Mouse (Mus musculus): ENCODE results near the gene Rnpep. TPM values are rescaled to one million over a fixed set of nuclear protein-coding genes. Genes with fewer than 3 reads are reported as not detected.

Rnpep gene
- polyA plus RNA-seq (2016; fragmentation: Nextera tagmentation; extraction: Ambion mirVana) = 97.1 and 100 TPM in 2 replicates

DNA sequence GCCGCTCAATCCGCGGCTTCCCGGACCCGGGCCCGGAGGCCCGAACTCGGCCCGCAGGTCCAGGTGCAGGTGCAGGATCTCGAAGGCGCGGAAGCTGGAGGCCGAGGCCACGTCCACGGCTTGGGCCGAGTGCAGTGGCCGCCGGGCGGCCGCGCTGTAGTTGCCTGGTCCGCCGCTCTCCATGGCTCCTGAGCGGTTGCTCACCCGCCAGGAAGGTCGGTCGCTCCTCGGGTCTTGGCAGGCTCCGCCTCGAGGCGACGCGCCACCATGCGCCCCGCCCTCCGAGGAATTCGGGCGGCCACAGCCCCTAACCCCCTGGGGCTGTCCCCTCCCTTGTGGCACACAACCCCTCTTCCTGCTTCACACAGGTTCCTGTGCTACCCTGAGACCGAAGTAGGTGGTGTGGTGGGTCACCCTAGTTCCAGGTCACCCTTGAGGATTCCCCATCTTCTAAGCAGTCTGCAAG is at the start of gene Rnpep:
Gene Rnpep, minus strand, starts transcription at position 259 of the 466 bp plus-strand sequence.
- H3K27ac ChIP-seq (replicated peaks) = peak within 1 kb of the TSS; percentile 95
- H3K4me1 ChIP-seq = peaks cover 20% of the 10 kb centered on the region
- H3K9me3 ChIP-seq = no peaks in the 10 kb centered on the region
- no peaks in the 10 kb centered on the region for H3K27me3 ChIP-seq (replicated peaks; ENCODE audit: low read depth, poor library complexity, severe bottlenecking)
- WGBS = under 1% methylated on average over 39 of the region's 39 CpGs
- peak; percentile 85 for DNase-seq (ENCODE audit: low spot score)
- H3K4me3 ChIP-seq = peak within 1 kb of the TSS; percentile 85
- peaks cover 25% of the 10 kb centered on the region for H3K36me3 ChIP-seq (replicated peaks)

DNA sequence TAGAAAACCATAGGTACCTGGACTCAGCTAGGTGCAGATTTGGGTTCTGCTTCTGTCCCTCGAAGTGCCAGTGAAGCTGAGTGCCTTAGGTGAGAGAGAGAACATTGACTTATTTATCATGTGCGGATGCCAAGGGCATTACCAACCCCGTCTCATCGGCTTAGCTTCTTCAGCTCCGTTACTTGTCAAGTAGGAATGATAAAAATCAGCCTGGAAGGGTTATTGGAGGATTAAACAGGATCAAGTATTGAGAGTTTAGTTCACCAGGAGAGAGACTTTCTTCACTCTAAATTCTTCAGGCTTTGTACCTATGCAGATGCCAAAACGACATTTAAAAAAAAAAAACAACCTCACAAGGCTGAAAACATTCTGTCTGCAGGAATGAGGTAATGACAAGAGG is 46.7 kb upstream of the Rnpep start:
- WGBS = 84% methylated on average over 6 of the region's 6 CpGs
- no peaks in the 10 kb centered on the region for H3K36me3 ChIP-seq (replicated peaks)
- H3K9me3 ChIP-seq = no peaks in the 10 kb centered on the region
- peaks cover 30% of the 10 kb centered on the region for H3K4me1 ChIP-seq
- DNase-seq (ENCODE audit: low spot score) = no peak
- H3K27me3 ChIP-seq (replicated peaks; ENCODE audit: low read depth, poor library complexity, severe bottlenecking) = no peaks in the 10 kb centered on the region; the same call in 1 of the 2 replicates
- no peak overlapping the region for H3K4me3 ChIP-seq
- no peak overlapping the region for H3K27ac ChIP-seq (replicated peaks)

DNA sequence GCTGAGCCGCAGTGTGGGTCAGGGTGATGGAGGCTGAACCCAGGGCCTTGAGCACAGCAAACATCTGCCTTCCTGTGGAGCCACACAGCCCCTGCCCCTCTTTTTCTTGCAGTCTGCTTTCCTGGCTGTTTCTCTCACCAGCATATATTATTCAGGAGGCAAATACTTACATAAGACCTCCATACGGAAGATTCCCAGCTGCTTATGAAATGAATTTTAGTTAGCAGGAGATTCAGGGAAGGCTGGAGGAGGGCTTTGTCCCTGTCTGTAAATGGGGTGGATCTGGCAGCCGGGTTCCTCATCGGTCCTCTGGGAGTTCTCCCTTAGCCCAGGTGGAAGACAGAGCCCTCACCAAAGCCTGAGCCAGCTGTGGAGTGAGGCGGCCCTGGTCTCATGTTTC is 44.5 kb upstream of the Rnpep start:
- H3K4me1 ChIP-seq = peaks cover 49% of the 10 kb centered on the region
- 63% methylated on average over 5 of the region's 5 CpGs for WGBS
- H3K4me3 ChIP-seq = no peak overlapping the region
- no peaks in the 10 kb centered on the region for H3K36me3 ChIP-seq (replicated peaks)
- H3K27ac ChIP-seq (replicated peaks) = no peak overlapping the region
- H3K9me3 ChIP-seq = no peaks in the 10 kb centered on the region
- DNase-seq (ENCODE audit: low spot score) = no peak
- H3K27me3 ChIP-seq (replicated peaks; ENCODE audit: low read depth, poor library complexity, severe bottlenecking) = peaks cover 5% of the 10 kb centered on the region; the same call in 1 of the 2 replicates

DNA sequence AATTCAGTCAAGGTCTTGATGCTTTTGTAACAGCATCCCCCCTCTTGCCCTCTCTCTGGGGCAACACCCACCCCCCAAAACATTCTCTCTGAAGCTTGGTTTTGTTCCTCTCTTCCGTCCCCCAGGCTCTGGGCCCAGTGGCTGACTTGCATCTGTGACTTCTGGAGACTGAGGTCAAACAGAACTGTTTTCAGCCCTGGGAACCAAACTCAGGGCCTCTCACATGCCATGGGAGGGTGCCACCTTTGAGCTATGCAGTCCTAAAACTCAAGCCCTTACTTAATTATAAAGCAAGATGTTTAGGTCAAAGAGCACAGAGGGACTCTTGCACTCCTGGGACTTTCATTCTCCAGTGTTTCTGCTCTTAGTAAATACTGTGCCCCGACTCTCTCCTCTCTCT is 42.0 kb upstream of the Rnpep start:
- Histone ChIP-seq H3K27ac (replicated peaks) (no peak overlapping the region), H3K4me3 (no peak overlapping the region), H3K9me3 (no peaks in the 10 kb centered on the region), H3K4me1 (peaks cover 44% of the 10 kb centered on the region), H3K27me3 (replicated peaks; ENCODE audit: low read depth, poor library complexity, severe bottlenecking) (peaks cover 16% of the 10 kb centered on the region; the same call in 1 of the 2 replicates), H3K36me3 (replicated peaks) (no peaks in the 10 kb centered on the region)
- WGBS = 78% methylated on average over 2 of the region's 2 CpGs
- DNase-seq (ENCODE audit: low spot score) = no peak

DNA sequence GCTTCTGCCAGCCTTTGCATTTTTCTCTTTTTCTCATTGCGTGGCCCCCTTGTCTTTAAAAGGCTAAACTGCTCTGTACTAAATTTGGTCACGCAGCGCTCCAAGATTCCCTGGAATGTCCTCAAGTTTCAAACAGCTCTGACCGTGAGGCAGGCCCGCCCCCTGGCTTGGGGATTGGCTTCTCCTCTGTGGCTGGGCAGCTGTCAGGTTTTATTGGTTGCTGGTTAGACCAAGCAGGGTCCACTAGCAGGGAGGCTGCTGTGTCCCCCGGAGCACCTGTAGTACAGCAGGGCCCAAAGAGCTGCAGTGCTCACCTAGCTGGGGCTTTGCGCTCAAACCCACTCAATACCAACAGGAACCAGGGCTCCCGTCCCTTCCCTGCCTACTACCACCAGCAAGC is 40.7 kb upstream of the Rnpep start, which contains the start of gene Lmod1:
Gene Lmod1, plus strand, starts transcription at position 237 of the 400 bp plus-strand sequence.
- DNase-seq (ENCODE audit: low spot score) = peak; percentile 88
- H3K27me3 ChIP-seq (replicated peaks; ENCODE audit: low read depth, poor library complexity, severe bottlenecking) = peaks cover 16% of the 10 kb centered on the region; the same call in 1 of the 2 replicates
- no peaks in the 10 kb centered on the region for H3K36me3 ChIP-seq (replicated peaks)
- H3K4me1 ChIP-seq = peaks cover 33% of the 10 kb centered on the region
- H3K4me3 ChIP-seq = peak within 1 kb of the TSS; percentile 33
- peak within 1 kb of the TSS; percentile 65 for H3K27ac ChIP-seq (replicated peaks)
- 13% methylated on average over 8 of the region's 8 CpGs for WGBS
- H3K9me3 ChIP-seq = no peaks in the 10 kb centered on the region

DNA sequence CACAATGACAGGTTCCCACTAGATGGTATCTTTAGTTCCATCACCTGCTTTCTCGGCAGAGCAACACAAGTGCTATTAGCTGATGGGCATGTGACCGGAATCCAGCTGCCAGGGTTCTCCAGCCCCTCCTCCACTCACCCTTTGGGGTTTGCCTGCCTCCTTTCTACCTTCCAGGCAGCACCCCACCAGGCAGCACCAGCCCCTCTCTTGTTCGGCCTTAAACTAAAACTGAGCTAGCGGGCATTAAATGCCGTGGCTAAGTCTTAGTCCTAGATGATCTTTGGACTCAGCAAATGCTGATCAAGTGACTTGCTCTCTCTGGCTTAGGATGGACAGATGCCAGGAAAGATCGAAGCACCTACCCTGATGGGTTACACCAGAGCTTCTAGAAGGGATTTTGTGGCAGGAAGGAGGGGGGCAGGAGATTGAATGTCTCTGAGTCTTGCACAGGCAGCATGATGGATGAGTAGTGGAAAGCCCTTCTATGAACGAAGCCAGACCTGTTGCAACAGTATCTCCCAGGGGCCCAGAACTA is 39.5 kb upstream of the Rnpep start:
- no peak for DNase-seq (ENCODE audit: low spot score)
- Histone ChIP-seq H3K9me3 (no peaks in the 10 kb centered on the region), H3K36me3 (replicated peaks) (no peaks in the 10 kb centered on the region), H3K4me3 (no peak overlapping the region), H3K27me3 (replicated peaks; ENCODE audit: low read depth, poor library complexity, severe bottlenecking) (peaks cover 16% of the 10 kb centered on the region; the same call in 1 of the 2 replicates), H3K4me1 (peaks cover 27% of the 10 kb centered on the region), H3K27ac (replicated peaks) (peak overlapping the region; percentile 65)
- 82% methylated on average over 7 of the region's 7 CpGs for WGBS

DNA sequence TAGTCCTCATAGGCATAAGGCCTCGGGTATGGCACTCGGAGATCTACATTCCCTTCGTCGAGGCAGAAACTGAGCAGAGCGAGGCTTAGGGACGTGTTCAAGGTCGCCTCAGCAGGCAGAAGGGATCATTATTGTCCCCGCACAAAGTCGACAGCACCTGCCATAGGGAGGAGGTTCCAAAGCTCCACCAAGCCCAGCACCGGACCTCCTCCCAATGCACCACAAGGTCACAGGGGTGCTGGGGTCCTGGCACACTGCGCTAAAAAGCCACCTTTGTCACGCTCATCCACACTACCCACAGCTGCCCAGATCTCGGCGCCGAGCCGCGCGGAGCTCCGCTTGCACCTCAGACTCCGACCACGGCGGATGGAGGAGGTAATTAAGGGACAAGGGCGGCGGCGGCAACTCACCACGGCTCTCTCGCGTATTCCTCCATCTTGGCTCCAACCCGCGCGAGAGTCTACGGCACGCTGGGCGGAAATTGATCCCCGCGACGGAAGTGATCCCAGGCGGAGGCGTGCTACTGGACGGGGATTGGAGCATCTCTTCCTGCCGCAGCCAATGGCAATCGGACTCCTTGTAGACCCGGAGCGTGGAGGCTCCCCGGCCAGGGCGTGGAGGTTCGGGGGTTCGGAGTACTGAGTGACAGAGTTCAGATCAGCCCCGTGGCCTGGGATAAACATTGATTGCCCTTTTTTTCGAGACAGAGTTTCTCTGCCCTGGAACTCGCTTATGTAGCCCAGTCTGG is 29.6 kb upstream of the Rnpep start, which contains the start of gene Timm17a:
Gene Timm17a, minus strand, starts transcription at position 495 of the 748 bp plus-strand sequence.
- Histone ChIP-seq H3K4me1 (peaks cover 21% of the 10 kb centered on the region), H3K36me3 (replicated peaks) (peaks cover 19% of the 10 kb centered on the region), H3K27ac (replicated peaks) (peak within 1 kb of the TSS; percentile 98), H3K4me3 (peak within 1 kb of the TSS; percentile 96), H3K27me3 (replicated peaks; ENCODE audit: low read depth, poor library complexity, severe bottlenecking) (no peaks in the 10 kb centered on the region), H3K9me3 (no peaks in the 10 kb centered on the region)
- WGBS = under 1% methylated on average over 51 of the region's 51 CpGs
- peak; percentile 96 for DNase-seq (ENCODE audit: low spot score)

DNA sequence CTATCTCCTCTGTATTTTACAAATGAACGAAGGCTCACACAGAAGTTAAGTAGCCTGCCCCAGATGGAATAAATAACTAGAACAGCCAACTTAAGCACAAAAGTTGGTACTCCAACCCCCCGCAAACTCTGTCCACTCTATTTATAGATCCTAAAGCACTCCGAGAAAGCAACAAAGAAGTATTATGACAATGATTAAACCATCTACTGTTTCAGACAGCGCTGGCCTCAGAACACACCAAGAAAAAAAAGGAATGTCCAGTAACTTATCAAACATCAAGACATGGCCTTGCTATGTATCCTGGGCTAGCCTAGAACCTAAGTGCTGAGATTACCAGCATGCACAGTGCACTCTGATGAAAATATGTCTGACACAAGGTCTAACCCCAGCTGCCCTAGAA is 28.3 kb upstream of the Rnpep start:
- Histone ChIP-seq H3K27ac (replicated peaks) (no peak overlapping the region), H3K4me3 (peak overlapping the region; percentile 96), H3K4me1 (peaks cover 21% of the 10 kb centered on the region), H3K36me3 (replicated peaks) (peaks cover 31% of the 10 kb centered on the region), H3K9me3 (no peaks in the 10 kb centered on the region), H3K27me3 (replicated peaks; ENCODE audit: low read depth, poor library complexity, severe bottlenecking) (no peaks in the 10 kb centered on the region)
- no peak for DNase-seq (ENCODE audit: low spot score)
- 91% methylated on average over 4 of the region's 4 CpGs for WGBS

DNA sequence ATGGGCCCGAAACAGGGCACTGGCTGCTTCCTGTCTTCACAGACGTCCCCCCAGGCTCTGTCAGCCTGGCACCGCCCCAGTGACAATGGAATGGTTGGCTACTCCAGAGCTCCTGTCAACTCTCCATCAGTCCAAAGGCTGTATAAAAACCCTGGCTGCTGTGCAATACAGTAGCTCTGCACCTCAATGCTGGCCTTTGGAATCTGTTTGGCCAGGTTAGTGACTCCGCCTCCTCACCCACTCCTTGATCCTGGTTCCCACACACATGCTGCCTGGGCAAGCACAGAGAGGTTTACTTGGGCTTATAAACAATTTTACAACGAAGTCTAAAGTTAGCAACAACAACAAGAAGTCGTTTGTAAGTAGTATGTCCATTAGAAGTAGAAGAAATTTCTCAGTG is 27.5 kb upstream of the Rnpep start:
- Histone ChIP-seq H3K9me3 (no peaks in the 10 kb centered on the region), H3K4me1 (peaks cover 21% of the 10 kb centered on the region), H3K4me3 (no peak overlapping the region), H3K27ac (replicated peaks) (no peak overlapping the region), H3K36me3 (replicated peaks) (peaks cover 40% of the 10 kb centered on the region), H3K27me3 (replicated peaks; ENCODE audit: low read depth, poor library complexity, severe bottlenecking) (no peaks in the 10 kb centered on the region)
- DNase-seq (ENCODE audit: low spot score) = no peak
- 74% methylated on average over 6 of the region's 6 CpGs for WGBS

DNA sequence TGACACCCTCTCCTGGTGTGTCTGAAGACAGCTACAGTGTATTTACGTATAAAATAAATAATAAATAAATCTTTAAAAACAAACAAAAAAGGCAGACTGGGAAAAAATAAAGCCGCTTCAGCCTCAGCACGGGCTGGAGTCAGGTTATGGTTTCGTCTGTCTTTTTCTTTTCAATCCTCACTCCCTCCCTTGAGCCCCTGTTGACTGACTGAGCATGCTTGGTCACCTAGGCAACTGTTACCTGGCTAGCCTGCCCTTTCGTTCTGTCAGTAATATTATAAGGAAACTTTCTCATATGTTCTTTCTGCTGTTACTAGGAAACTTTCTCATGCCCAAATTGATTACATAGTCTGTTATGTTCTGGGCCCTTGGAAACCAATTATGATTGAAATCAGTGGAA is 7.0 kb upstream of the Rnpep start:
- Histone ChIP-seq H3K36me3 (replicated peaks) (peaks cover 38% of the 10 kb centered on the region), H3K9me3 (no peaks in the 10 kb centered on the region), H3K4me1 (no peaks in the 10 kb centered on the region), H3K4me3 (no peak overlapping the region), H3K27ac (replicated peaks) (no peak overlapping the region), H3K27me3 (replicated peaks; ENCODE audit: low read depth, poor library complexity, severe bottlenecking) (no peaks in the 10 kb centered on the region)
- DNase-seq (ENCODE audit: low spot score) = no peak
- WGBS = 85% methylated on average over 5 of the region's 5 CpGs

DNA sequence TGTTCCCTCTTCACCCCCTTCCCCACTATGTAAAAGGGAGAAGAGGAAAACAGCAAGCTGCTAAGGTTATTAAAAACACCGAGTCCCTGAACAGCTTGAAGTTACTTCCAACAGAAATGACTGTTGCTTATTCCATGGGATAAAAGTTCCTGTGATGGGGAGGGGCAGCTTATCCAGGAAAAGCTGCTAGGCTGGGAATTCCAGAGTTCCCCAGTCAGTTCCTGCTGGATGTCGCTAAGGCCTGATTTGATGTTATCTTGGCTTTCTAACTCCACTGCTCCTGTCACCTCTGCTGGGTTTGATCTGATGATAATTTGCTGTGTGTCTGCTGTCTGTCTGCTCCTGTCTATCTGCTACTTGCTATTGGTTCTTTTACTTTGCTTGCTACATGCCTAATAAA is 2.4 kb upstream of the Rnpep start:
- DNase-seq (ENCODE audit: low spot score) = no peak
- 72% methylated on average over 2 of the region's 2 CpGs for WGBS
- peaks cover 20% of the 10 kb centered on the region for H3K4me1 ChIP-seq
- H3K9me3 ChIP-seq = no peaks in the 10 kb centered on the region
- H3K27ac ChIP-seq (replicated peaks) = no peak overlapping the region
- peaks cover 7% of the 10 kb centered on the region for H3K36me3 ChIP-seq (replicated peaks)
- H3K27me3 ChIP-seq (replicated peaks; ENCODE audit: low read depth, poor library complexity, severe bottlenecking) = no peaks in the 10 kb centered on the region
- H3K4me3 ChIP-seq = no peak overlapping the region

DNA sequence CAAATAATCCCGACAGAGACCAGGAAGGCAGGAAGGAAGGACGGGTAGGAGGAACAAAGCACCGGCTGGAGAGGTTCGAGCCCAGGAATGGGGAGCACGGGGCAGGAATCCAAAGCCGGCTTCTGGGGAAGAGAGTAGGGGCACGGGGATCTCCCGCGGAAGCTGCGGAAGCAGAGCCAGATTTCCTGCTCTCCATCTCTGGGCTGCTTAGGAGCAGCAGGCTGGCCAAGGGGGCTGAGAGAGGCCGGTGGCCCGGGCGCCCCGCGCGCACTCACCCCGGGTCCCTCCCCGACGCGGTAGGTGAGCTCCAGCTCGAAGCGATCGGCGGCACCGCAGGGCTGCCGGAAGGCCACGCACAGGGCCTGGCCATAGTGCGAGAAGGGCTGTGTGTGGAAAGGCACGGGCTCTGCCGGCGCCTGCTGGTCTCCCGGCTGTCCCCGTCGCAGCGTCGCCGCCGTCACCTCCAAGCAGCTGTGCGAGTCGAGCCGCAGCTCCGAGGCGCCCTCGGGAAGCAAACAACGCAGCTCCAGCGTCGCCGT is 528 bp downstream of the Rnpep start:
- Histone ChIP-seq H3K27ac (replicated peaks) (peak overlapping the region; percentile 95), H3K36me3 (replicated peaks) (peaks cover 30% of the 10 kb centered on the region), H3K4me1 (peaks cover 20% of the 10 kb centered on the region), H3K4me3 (peak overlapping the region; percentile 85), H3K9me3 (no peaks in the 10 kb centered on the region), H3K27me3 (replicated peaks; ENCODE audit: low read depth, poor library complexity, severe bottlenecking) (no peaks in the 10 kb centered on the region)
- WGBS = under 1% methylated on average over 48 of the region's 48 CpGs
- DNase-seq (ENCODE audit: low spot score) = no peak

Measured in embryonic facial prominence, embryonic 10.5 days (tissue).